In the genomic region with DNA sequence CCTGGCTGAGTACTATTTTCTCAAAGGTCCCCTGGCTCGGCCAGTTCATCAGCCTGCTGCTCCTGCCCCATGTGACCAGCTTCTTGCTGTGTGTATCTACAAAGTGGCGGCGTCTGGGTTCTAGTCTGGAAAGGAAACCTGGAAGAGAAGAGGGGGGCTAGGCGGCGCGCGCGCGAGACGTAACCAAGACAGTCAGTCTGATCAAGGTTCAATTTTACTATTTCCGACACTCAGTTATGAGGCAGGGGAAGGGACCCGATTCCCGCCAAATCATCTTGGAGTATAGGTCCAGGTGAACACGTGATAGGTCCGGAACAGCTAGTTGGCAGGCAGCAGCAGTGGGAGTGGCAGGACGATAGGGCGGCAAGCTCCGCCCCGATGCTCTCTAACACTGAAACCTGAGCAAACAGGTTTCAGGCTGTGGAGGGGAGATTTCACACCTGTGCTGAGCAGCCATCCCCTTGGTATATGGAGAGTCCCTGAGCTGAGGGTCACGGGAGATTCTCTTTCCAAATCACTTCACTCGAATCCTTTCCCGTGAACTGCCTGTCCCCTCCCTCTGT, we compare ENCODE assay signal across 7 mouse cellular contexts. TPM values are rescaled to one million over a fixed set of nuclear protein-coding genes. Genes with fewer than 3 reads are reported as not detected.
DNase-seq lines count a peak whose midpoint lies in the region; ATAC-seq and TF ChIP-seq lines count a peak whose summit lies in the region.
"Not testable (repeated sequence)": the region's sequence is repeated elsewhere in the genome, so short reads cannot be mapped to it uniquely, and the experiment has no call there.

No protein-coding gene starts in this region.

- not testable (repeated sequence) for H3K9me3 ChIP-seq in embryonic facial prominence, embryonic 12.5 days; hindbrain, embryonic 14.5 days (ENCODE audit: control insufficient read depth, low read length); limb, embryonic 14.5 days (ENCODE audit: control insufficient read depth, low read length); lung, embryonic 16.5 days (ENCODE audit: control insufficient read depth, low read length); neural tube, embryonic 11.5 days (ENCODE audit: control insufficient read depth, low read length)

- TF ChIP-seq POLR2A in limb, embryonic 14.5 days (IDR thresholded peaks at IDR 0.05; ENCODE audit: borderline replicate concordance, extremely low read depth, insufficient read depth, insufficient read length) = not testable (repeated sequence)

- peak overlapping the region; percentile 21 for H3K4me3 ChIP-seq in embryonic facial prominence, embryonic 12.5 days
- H3K4me3 ChIP-seq in hindbrain, embryonic 14.5 days (replicated peaks; ENCODE audit: low read length) = 0 out of 2 replicates have a peak overlapping the region, but pooled peaks have one; percentile 8
- peak overlapping the region; percentile 21 for H3K4me3 ChIP-seq in limb, embryonic 14.5 days (replicated peaks; ENCODE audit: low read length)
- H3K4me3 ChIP-seq in lung, embryonic 16.5 days (ENCODE audit: low read length) = peak overlapping the region; percentile 35
- H3K4me3 ChIP-seq in neural tube, embryonic 11.5 days (ENCODE audit: low read depth, low read length) = not testable (repeated sequence)

- peak; percentile 90 for DNase-seq in heart, adult 11 months
- DNase-seq in hindbrain, embryonic 14.5 days (ENCODE audit: low spot score); limb, embryonic 14.5 days (ENCODE audit: low spot score); neural tube, embryonic 11.5 days (ENCODE audit: low spot score): not testable (repeated sequence)
- DNase-seq in kidney, adult 9 months = peak; percentile 63

- H3K9ac ChIP-seq in embryonic facial prominence, embryonic 12.5 days; hindbrain, embryonic 14.5 days; neural tube, embryonic 11.5 days (ENCODE audit: low read length): not testable (repeated sequence)
- H3K9ac ChIP-seq in limb, embryonic 14.5 days (ENCODE audit: low read depth, low read length, severe bottlenecking) = peak overlapping the region; percentile 31; the same call in 1 of the 2 replicates
- peak overlapping the region; percentile 47; the same call in 1 of the 2 replicates for H3K9ac ChIP-seq in lung, embryonic 16.5 days (ENCODE audit: low read length)

- WGBS in embryonic facial prominence, embryonic 12.5 days = 13% methylated on average over 22 of the region's 22 CpGs
- WGBS in hindbrain, embryonic 14.5 days = 17% methylated on average over 22 of the region's 22 CpGs
- WGBS in limb, embryonic 14.5 days = 7% methylated on average over 20 of the region's 22 CpGs
- WGBS in lung, embryonic 16.5 days = 6% methylated on average over 22 of the region's 22 CpGs
- 12% methylated on average over 22 of the region's 22 CpGs for WGBS in neural tube, embryonic 11.5 days

- not testable (repeated sequence) for H3K27me3 ChIP-seq in embryonic facial prominence, embryonic 12.5 days; limb, embryonic 14.5 days (ENCODE audit: control insufficient read depth, insufficient read depth, low read length); lung, embryonic 16.5 days (ENCODE audit: control insufficient read depth, insufficient read depth, low read depth, low read length); neural tube, embryonic 11.5 days (ENCODE audit: control insufficient read depth, insufficient read depth, low read length)
- H3K27me3 ChIP-seq in hindbrain, embryonic 14.5 days (ENCODE audit: control insufficient read depth, insufficient read depth, low read length) = peaks cover 10% of the 10 kb centered on the region

- peaks cover 12% of the 10 kb centered on the region; the same call in 1 of the 2 replicates for H3K4me1 ChIP-seq in embryonic facial prominence, embryonic 12.5 days
- H3K4me1 ChIP-seq in hindbrain, embryonic 14.5 days (replicated peaks; ENCODE audit: control insufficient read depth, insufficient read depth, low read length); limb, embryonic 14.5 days (ENCODE audit: control insufficient read depth, insufficient read depth, low read length); neural tube, embryonic 11.5 days (ENCODE audit: control insufficient read depth, insufficient read depth, low read length): not testable (repeated sequence)
- H3K4me1 ChIP-seq in lung, embryonic 16.5 days (replicated peaks; ENCODE audit: control insufficient read depth, insufficient read depth, low read length) = peaks cover 15% of the 10 kb centered on the region

- H3K36me3 ChIP-seq in embryonic facial prominence, embryonic 12.5 days; hindbrain, embryonic 14.5 days (replicated peaks; ENCODE audit: control insufficient read depth, insufficient read depth); limb, embryonic 14.5 days (ENCODE audit: control insufficient read depth, insufficient read depth, low read length); lung, embryonic 16.5 days (ENCODE audit: control insufficient read depth, insufficient read depth, low read length); neural tube, embryonic 11.5 days (ENCODE audit: control insufficient read depth, insufficient read depth, low read length): not testable (repeated sequence)

- 0 out of 2 replicates have a peak, but pooled peaks have one; percentile 32 for ATAC-seq in embryonic facial prominence, embryonic 12.5 days (ENCODE audit: insufficient number of reproducible peaks, insufficient read depth, low FRiP score, low TSS enrichment)
- not testable (repeated sequence) for ATAC-seq in hindbrain, embryonic 14.5 days (ENCODE audit: low FRiP score); neural tube, embryonic 11.5 days (ENCODE audit: insufficient read depth, low FRiP score, low TSS enrichment)
- ATAC-seq in limb, embryonic 14.5 days (ENCODE audit: low FRiP score, low read depth) = peak; percentile 53
- peak; percentile 43 for ATAC-seq in lung, embryonic 16.5 days (ENCODE audit: low read depth)

- H3K4me2 ChIP-seq in embryonic facial prominence, embryonic 12.5 days (replicated peaks) = peak overlapping the region; percentile 49
- H3K4me2 ChIP-seq in hindbrain, embryonic 14.5 days (replicated peaks) = peak overlapping the region; percentile 49
- H3K4me2 ChIP-seq in limb, embryonic 14.5 days (replicated peaks; ENCODE audit: low read depth, low read length, severe bottlenecking) = peak overlapping the region; percentile 46
- peak overlapping the region; percentile 52 for H3K4me2 ChIP-seq in lung, embryonic 16.5 days (ENCODE audit: low read depth, low read length)
- peak overlapping the region; percentile 22 for H3K4me2 ChIP-seq in neural tube, embryonic 11.5 days (ENCODE audit: low read depth)

- H3K27ac ChIP-seq in embryonic facial prominence, embryonic 12.5 days; hindbrain, embryonic 14.5 days; limb, embryonic 14.5 days (replicated peaks; ENCODE audit: low read depth, low read length); neural tube, embryonic 11.5 days (ENCODE audit: low read depth, low read length): not testable (repeated sequence)
- peak overlapping the region; percentile 12; the same call in 1 of the 2 replicates for H3K27ac ChIP-seq in lung, embryonic 16.5 days (ENCODE audit: low read length)

RNA-seq across cellular contexts. Expression of gene Mdfi, which starts 17.4 kb away (rescaled TPM):
- polyA plus RNA-seq in embryonic facial prominence, embryonic 12.5 days (2016; fragmentation: Nextera tagmentation; extraction: Ambion mirVana) = 35.6 and 49.2 TPM in 2 replicates
- 7.5 and 7.7 TPM in 2 replicates for polyA plus RNA-seq in hindbrain, embryonic 14.5 days (2014; fragmentation: Nextera tagmentation; extraction: Ambion mirVana)
- polyA plus RNA-seq in limb, embryonic 14.5 days (2012; rRNA removed) = 281 and 440 TPM in 2 replicates
- 57.5 and 64.7 TPM in 2 replicates for polyA plus RNA-seq in limb, embryonic 14.5 days (2014; fragmentation: Nextera tagmentation; extraction: Ambion mirVana)
- polyA plus RNA-seq in lung, embryonic 16.5 days (2015; fragmentation: Nextera tagmentation; extraction: Ambion mirVana) = 18.1 and 22.1 TPM in 2 replicates
- 43.4 and 50.3 TPM in 2 replicates for polyA plus RNA-seq in neural tube, embryonic 11.5 days (2014; fragmentation: Nextera tagmentation; extraction: Ambion mirVana)
